Mouse (Mus musculus) ES-E14 (cell line): ENCODE data around the gene Oxsm. TPM values are rescaled to one million over a fixed set of nuclear protein-coding genes. Genes with fewer than 3 reads are reported as not detected.
A peak's percentile ranks its signal among the peaks of the same experiment; 100 is the strongest.

Experiments used
- DNase-seq: peaks from one replicate; pipeline ENCODE4 v3.0.0-alpha.2; 2013; ENCODE audit warnings: low read depth, low spot score
- H3K27ac ChIP-seq: 2 replicates; pipeline ENCODE4 v1.5.1; 2012; ENCODE audit warnings: low read depth, mild to moderate bottlenecking, low read length, moderate library complexity, mixed read lengths; ENCODE audit not compliant: poor library complexity, insufficient read depth, severe bottlenecking
- H3K36me3 ChIP-seq: 2 replicates; pipeline ENCODE4 v1.6.1; 2012; ENCODE audit warnings: mild to moderate bottlenecking, low read length, moderate library complexity, mixed read lengths; ENCODE audit not compliant: control insufficient read depth, poor library complexity, insufficient read depth, severe bottlenecking
- H3K4me1 ChIP-seq, 2 experiments: fragments of 150-350 bp in 1 of 2; sonication (generic) in 1 of 2; 2 replicates each; pipeline ENCODE4 v1.6.1; 2012; ENCODE audit warnings: low read length in 2 of 2, mild to moderate bottlenecking in 1 of 2, mixed read lengths in 1 of 2; ENCODE audit not compliant: control insufficient read depth in 2 of 2, insufficient read depth in 2 of 2, poor library complexity in 1 of 2
- H3K4me3 ChIP-seq, 2 experiments: fragments of 150-350 bp in 1 of 2; sonication (generic) in 1 of 2; 2 replicates each; pipeline ENCODE4 v1.5.1; 2012; ENCODE audit warnings: low read length in 2 of 2, low read depth in 1 of 2, mild to moderate bottlenecking in 1 of 2, mixed read lengths in 1 of 2; ENCODE audit not compliant: insufficient read depth in 1 of 2, poor library complexity in 1 of 2, severe bottlenecking in 1 of 2
- H3K9ac ChIP-seq: 2 replicates; pipeline ENCODE4 v1.6.1; 2012; ENCODE audit warnings: low read depth, mild to moderate bottlenecking, low read length, mixed read lengths; ENCODE audit not compliant: poor library complexity, insufficient read depth, severe bottlenecking
- H3K9me3 ChIP-seq: fragments of 150-350 bp; sonication (generic); 2 replicates; pipeline ENCODE4 v1.6.1; 2012; ENCODE audit warnings: low read depth, mild to moderate bottlenecking, low read length; ENCODE audit not compliant: control insufficient read depth, insufficient read depth
- CHD2 ChIP-seq: IDR thresholded peaks from 2 replicates; pipeline ENCODE4 v1.6.1; 2014; ENCODE audit warnings: mild to moderate bottlenecking, low read depth, low read length, inconsistent platforms
- HCFC1 ChIP-seq: IDR thresholded peaks from 2 replicates; pipeline ENCODE4 v1.6.1; 2012; ENCODE audit warnings: low read length, inconsistent platforms, borderline replicate concordance; ENCODE audit not compliant: insufficient read depth
- MAFK ChIP-seq: IDR thresholded peaks from 2 replicates; pipeline ENCODE4 v1.6.1; 2014; ENCODE audit warnings: mild to moderate bottlenecking, low read depth, low read length, inconsistent platforms; ENCODE audit not compliant: insufficient read depth
- ZC3H11A ChIP-seq: IDR thresholded peaks from 2 replicates; pipeline ENCODE4 v1.6.1; 2012; ENCODE audit warnings: low read depth, mild to moderate bottlenecking, inconsistent platforms, low read length, borderline replicate concordance
- ZNF384 ChIP-seq: IDR thresholded peaks from 2 replicates; pipeline ENCODE4 v1.6.1; 2012; ENCODE audit warnings: low read depth, low read length, inconsistent platforms
- in situ Hi-C, 2 experiments: fragments of 600-800 bp; cut with MboI; formaldehyde crosslinking; loops; one replicate each; pipeline ENCODE4 v1.15.1; 2025; ENCODE audit warnings: low sequenced_read_pairs in 2 of 2, inconsistent platforms in 1 of 2; ENCODE audit not compliant: unreplicated experiment in 2 of 2
- total RNA-seq: library from RNA; depleted of rRNA; stranded (reverse); fragments of 300-350 nt; gene quantifications from 2 replicates; pipeline ENCODE4 v1.2.3, GENCODE M21; 2012

The Oxsm gene
- total RNA-seq, 1 experiment, result 6.7 TPM

DNA sequence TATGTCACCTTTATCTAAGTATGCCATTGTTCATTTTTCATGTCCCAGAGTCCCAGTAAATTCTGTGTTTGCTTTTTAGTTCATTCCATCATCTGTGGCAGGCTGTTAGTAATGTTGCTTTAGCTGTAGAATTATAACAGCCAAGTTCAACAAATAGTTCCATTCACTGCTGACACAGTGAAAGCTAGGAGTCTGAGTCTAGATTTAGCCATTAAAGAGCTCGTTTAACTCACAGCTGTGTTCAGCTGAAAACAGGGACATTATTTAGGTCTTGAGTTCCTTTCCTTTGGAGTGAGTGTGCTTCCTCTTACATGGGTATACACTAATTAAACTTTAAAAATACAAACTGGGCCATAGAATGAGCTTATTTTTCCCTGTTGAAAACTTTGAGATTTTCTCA, 42.8 kb upstream of the Oxsm start:
- Histone ChIP-seq H3K36me3 (no peaks in the 10 kb centered on the region), H3K4me3 (no peak overlapping the region), H3K9ac (no peak overlapping the region), H3K9me3 (no peaks in the 10 kb centered on the region), H3K27ac (no peak overlapping the region), H3K4me1 (no peaks in the 10 kb centered on the region)
- no peak for DNase-seq
- no peak for TF ChIP-seq MAFK
- TF ChIP-seq HCFC1, result no peak
- no peak for TF ChIP-seq CHD2
- no peak for TF ChIP-seq ZC3H11A
- TF ChIP-seq ZNF384, result no peak
- in situ Hi-C loops, result no loop called here

DNA sequence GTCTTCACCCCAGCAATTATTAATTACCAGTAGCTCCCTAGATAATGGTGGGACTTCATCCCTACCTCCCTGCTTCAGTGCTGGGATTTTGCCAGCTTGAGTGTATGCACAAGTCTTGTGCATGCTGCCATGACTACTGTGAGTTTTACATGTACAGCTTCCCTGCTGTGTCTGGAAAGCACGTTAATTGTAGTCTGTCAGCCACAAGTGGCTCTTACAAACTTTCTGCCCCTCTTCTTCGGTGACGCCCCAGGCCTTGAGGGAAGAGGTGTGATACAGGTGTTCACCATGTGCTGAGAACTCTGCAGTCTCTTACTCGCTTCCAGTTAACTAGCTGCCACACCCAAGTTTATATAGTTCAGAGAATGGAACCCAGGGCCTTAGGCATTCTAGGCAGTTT, 34.4 kb upstream of the Oxsm start:
- no peaks in the 10 kb centered on the region for H3K4me1 ChIP-seq
- H3K9ac ChIP-seq, result no peak overlapping the region
- peak; percentile 9 for DNase-seq
- H3K4me3 ChIP-seq, result no peak overlapping the region
- no peak for TF ChIP-seq ZC3H11A
- no peak for TF ChIP-seq CHD2
- TF ChIP-seq MAFK, result no peak
- TF ChIP-seq ZNF384, result no peak
- no peak for TF ChIP-seq HCFC1
- H3K36me3 ChIP-seq, result no peaks in the 10 kb centered on the region
- H3K27ac ChIP-seq, result no peak overlapping the region
- H3K9me3 ChIP-seq, result no peaks in the 10 kb centered on the region
- in situ Hi-C loops, result no loop called here

DNA sequence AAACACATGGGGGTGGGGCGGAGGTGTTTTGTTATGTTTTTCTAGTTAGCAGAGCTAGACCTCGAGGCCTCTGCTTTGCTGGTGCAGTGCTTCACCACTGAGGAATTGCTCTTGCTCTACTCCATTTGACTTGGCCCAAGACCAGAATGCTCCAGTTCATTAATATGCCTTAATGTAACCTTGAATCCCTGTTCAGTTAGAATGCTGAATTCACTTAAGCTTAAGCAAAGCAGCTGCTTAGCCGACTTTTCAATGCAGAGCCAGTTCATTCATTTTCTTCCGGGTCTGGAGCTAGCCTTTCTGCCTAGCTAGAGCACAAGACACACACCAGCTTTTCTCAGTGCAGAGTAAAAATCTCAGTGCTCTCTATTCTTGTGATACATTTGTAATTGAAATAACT, 29.6 kb upstream of the Oxsm start:
- DNase-seq, result no peak
- TF ChIP-seq HCFC1 (no peak), MAFK (no peak), ZNF384 (no peak), ZC3H11A (no peak), CHD2 (no peak)
- in situ Hi-C loops, result no loop called here
- Histone ChIP-seq H3K36me3 (no peaks in the 10 kb centered on the region), H3K9me3 (no peaks in the 10 kb centered on the region), H3K9ac (no peak overlapping the region), H3K4me3 (no peak overlapping the region), H3K4me1 (no peaks in the 10 kb centered on the region), H3K27ac (no peak overlapping the region)

- in situ Hi-C loops, result no loop called here
- DNase-seq, result no peak
- no peak overlapping the region for H3K9ac ChIP-seq
- no peaks in the 10 kb centered on the region for H3K9me3 ChIP-seq
- TF ChIP-seq HCFC1, result no peak
- TF ChIP-seq CHD2, result no peak
- no peak for TF ChIP-seq ZC3H11A
- no peak for TF ChIP-seq ZNF384
- no peak for TF ChIP-seq MAFK
- H3K4me1 ChIP-seq, result no peaks in the 10 kb centered on the region
- no peak overlapping the region for H3K27ac ChIP-seq
- no peaks in the 10 kb centered on the region for H3K36me3 ChIP-seq
- no peak overlapping the region for H3K4me3 ChIP-seq
Observed at GRCm38 (mm10) chr14:16273677-16274076, 24.1 kb upstream of the Oxsm start.

DNA sequence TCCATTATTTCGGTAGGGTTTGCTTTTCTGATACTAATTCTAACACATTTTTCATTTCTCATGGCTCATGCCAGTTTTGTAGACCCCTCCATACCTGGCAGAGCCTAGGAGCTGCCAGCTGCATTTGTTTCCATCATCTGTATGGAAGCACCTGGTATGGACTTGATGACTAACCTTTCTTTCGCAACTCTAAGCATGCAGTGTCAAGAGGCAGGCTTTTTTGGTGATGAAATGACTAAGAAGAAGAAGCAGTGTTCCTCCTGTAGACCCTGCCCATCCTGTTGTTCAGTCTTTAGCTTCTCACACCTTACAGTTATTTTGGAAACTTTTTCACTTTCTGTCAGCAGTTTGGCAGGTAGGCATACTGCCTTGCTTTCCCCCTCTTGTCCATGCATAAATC, 20.2 kb upstream of the Oxsm start:
- in situ Hi-C loops, result no loop called here

More for the DNA sequence above, 20.2 kb upstream of the Oxsm start:
- TF ChIP-seq MAFK (no peak), ZNF384 (no peak), CHD2 (no peak)
- no peak for DNase-seq
- Histone ChIP-seq H3K4me1 (no peaks in the 10 kb centered on the region), H3K9me3 (no peaks in the 10 kb centered on the region), H3K36me3 (no peaks in the 10 kb centered on the region), H3K27ac (no peak overlapping the region), H3K9ac (no peak overlapping the region), H3K4me3 (no peak overlapping the region)
